Mouse (Mus musculus): ENCODE data around the gene Anxa9. TPM values are rescaled to one million over a fixed set of nuclear protein-coding genes. Genes with fewer than 3 reads are reported as not detected.

Anxa9 gene
- polyA plus RNA-seq, 1 experiment from 2014 or later: 1.1 TPM

DNA sequence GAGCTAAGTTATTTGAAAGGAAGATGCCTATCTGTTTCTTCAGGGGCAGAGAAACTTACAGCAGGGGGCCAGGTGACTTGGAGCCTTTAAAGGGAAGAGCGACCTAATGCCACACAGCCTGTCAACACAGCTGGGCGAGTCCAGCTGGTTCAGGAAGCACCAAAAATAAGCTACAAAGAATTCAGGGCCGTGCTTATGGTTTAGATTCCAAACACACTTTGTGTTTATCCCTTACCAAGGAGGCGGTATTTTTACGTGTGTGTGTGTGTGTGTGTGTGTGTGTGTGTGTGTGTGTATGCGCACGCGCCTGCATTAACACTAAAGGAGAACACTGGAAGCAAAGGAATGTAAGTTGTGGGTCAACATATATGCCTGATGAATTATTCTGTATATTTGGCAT is 26.2 kb downstream of the Anxa9 start:
- peak overlapping the region; percentile 98 for H3K27ac ChIP-seq
- no peak for ATAC-seq (ENCODE audit: low FRiP score)

DNA sequence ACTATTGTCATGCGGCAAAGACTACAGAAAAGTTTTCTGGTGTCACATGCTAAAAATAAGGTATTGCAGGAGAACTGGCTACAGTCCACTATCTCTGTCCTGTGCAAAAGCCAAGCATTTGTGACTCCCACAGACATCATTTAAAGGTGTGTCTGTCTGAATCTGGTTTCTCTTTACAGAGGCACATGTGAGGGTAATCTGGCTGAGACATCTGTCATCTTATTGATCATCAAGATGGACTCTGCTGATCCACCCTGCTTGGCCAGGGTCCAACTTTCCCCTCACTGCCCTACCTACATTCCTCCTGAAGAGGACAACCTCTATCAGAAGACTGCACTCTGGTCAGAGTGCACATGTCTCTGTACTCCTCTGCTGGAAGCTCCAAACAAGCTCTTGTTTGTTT is 29.8 kb downstream of the Anxa9 start:
- H3K4me3 ChIP-seq: no peak overlapping the region
- no peak overlapping the region for H3K4me2 ChIP-seq (replicated peaks)
- peaks cover 7% of the 10 kb centered on the region; the same call in 1 of the 2 replicates for H3K36me3 ChIP-seq
- no peak for ATAC-seq (ENCODE audit: low FRiP score)
- peaks cover 10% of the 10 kb centered on the region; the same call in 1 of the 2 replicates for H3K4me1 ChIP-seq
- H3K27ac ChIP-seq: no peak overlapping the region
- no peak overlapping the region for H3K9ac ChIP-seq
- 100% methylated on average over 1 of the region's 1 CpGs for WGBS
- H3K9me3 ChIP-seq (replicated peaks): no peaks in the 10 kb centered on the region
- H3K27me3 ChIP-seq: no peaks in the 10 kb centered on the region

More for the DNA sequence above, 26.2 kb downstream of the Anxa9 start:
- H3K27me3 ChIP-seq: no peaks in the 10 kb centered on the region
- WGBS: 30% methylated on average over 8 of the region's 8 CpGs
- H3K4me2 ChIP-seq (replicated peaks): peak overlapping the region; percentile 68
- H3K36me3 ChIP-seq: no peaks in the 10 kb centered on the region
- H3K4me3 ChIP-seq: peak overlapping the region; percentile 69
- peak overlapping the region; percentile 84 for H3K9ac ChIP-seq
- no peaks in the 10 kb centered on the region for H3K9me3 ChIP-seq (replicated peaks)
- peaks cover 27% of the 10 kb centered on the region for H3K4me1 ChIP-seq

DNA sequence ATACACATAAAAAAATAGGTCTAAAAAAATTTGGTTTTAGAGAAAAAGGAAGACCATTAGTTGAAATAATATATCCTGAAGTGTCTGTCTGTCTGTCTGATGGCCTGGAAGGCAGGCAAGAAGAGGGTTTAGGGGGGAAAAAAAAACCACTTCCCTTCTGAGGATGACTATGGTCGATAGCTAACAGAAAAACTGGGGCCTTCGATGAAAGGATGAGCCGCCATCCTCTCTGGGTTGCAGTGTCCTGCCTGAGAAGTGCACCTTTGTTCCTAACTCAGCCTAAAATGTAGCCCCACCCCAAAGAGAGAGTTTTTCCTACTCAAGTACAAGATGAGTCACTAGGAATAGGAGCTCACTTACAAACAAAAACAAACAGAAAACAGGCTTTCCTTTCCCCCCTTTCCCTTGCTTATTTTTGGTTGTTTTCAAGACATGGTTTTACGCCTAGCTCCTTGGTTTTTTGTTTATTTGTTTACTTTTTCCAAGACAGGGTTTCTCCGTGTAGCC is 30.5 kb downstream of the Anxa9 start:
- no peak overlapping the region for H3K9ac ChIP-seq
- H3K4me1 ChIP-seq: peaks cover 10% of the 10 kb centered on the region; the same call in 1 of the 2 replicates
- H3K27me3 ChIP-seq: no peaks in the 10 kb centered on the region
- H3K27ac ChIP-seq: no peak overlapping the region
- 88% methylated on average over 5 of the region's 5 CpGs for WGBS
- peaks cover 7% of the 10 kb centered on the region; the same call in 1 of the 2 replicates for H3K36me3 ChIP-seq
- no peak overlapping the region for H3K4me3 ChIP-seq
- ATAC-seq (ENCODE audit: low FRiP score): no peak
- no peak overlapping the region for H3K4me2 ChIP-seq (replicated peaks)
- no peaks in the 10 kb centered on the region for H3K9me3 ChIP-seq (replicated peaks)

DNA sequence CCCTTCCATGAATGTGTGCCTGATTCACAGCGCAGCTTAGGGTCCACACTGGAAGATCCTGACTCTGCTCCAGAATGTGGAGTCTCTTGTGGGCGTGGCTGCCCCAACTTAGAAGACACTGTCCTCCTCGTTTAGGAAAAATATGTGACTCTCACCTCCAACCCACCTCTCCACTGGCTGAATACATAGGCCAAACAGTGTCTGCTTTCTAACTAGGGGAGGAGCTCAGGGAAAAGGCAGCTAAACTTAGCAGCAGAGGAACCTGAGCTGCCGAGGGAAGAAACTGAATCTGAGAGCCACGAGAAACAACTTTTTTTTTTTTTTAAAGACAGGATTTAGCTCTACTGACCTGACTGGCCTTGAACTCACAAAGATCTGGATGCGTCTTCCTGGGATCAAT is 31.8 kb downstream of the Anxa9 start:
- Histone ChIP-seq H3K36me3 (peaks cover 7% of the 10 kb centered on the region; the same call in 1 of the 2 replicates), H3K4me2 (replicated peaks) (no peak overlapping the region), H3K9ac (no peak overlapping the region), H3K4me3 (no peak overlapping the region), H3K27me3 (no peaks in the 10 kb centered on the region), H3K27ac (no peak overlapping the region), H3K9me3 (replicated peaks) (no peaks in the 10 kb centered on the region), H3K4me1 (0 out of 2 replicates have a peak, but pooled peaks cover 5% of the 10 kb centered on the region)
- no peak for ATAC-seq (ENCODE audit: low FRiP score)
- 86% methylated on average over 6 of the region's 6 CpGs for WGBS

DNA sequence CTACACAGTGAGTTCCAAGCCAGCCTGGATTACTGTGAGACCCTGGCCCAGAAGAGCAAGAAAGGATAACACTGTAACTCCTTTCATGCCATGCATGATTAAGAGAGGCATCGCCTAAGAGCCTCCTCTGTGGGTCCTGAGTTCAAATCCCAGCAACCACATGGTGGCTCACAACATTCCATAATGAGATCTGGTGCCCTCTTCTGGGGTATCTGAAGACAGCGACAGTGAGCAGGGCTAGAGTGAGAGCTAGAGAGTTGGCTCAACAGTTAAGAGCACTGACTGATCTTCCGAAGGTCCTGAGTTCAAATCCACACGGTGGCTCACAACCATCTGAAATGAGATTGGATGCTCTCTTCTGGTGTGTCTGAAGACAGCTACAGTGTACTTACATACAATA is 32.5 kb downstream of the Anxa9 start:
- no peak overlapping the region for H3K27ac ChIP-seq
- H3K4me2 ChIP-seq (replicated peaks): no peak overlapping the region
- H3K36me3 ChIP-seq: peaks cover 7% of the 10 kb centered on the region; the same call in 1 of the 2 replicates
- no peaks in the 10 kb centered on the region for H3K27me3 ChIP-seq
- no peak overlapping the region for H3K9ac ChIP-seq
- 0 out of 2 replicates have a peak, but pooled peaks cover under 1% of the 10 kb centered on the region for H3K4me1 ChIP-seq
- WGBS: 91% methylated on average over 4 of the region's 4 CpGs
- no peak for ATAC-seq (ENCODE audit: low FRiP score)
- no peaks in the 10 kb centered on the region for H3K9me3 ChIP-seq (replicated peaks)
- H3K4me3 ChIP-seq: no peak overlapping the region

DNA sequence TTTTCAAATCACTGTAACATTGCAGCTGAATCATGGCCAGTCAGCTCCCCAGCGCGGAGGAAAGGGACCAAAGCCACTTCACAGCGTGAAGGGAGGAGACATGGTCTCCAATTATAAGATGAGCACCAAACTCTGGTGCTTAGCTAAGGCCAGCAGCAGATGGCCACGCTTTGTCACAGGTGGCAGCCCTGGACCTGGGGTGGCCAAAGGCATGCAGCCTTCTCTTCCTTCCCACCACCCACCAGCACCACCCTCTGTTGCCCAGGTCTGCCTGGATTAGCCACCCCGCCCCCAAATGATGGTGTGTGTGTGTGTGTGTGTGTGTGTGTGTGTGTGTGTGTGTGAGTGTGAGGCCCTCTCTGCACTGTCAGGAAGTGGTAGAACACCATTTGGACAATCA is 33.5 kb downstream of the Anxa9 start:
- H3K9ac ChIP-seq: no peak overlapping the region
- H3K27ac ChIP-seq: no peak overlapping the region
- H3K4me1 ChIP-seq: no peaks in the 10 kb centered on the region
- H3K4me2 ChIP-seq (replicated peaks): no peak overlapping the region
- peaks cover 7% of the 10 kb centered on the region; the same call in 1 of the 2 replicates for H3K36me3 ChIP-seq
- H3K9me3 ChIP-seq (replicated peaks): no peaks in the 10 kb centered on the region
- no peak overlapping the region for H3K4me3 ChIP-seq
- 96% methylated on average over 5 of the region's 5 CpGs for WGBS
- no peak for ATAC-seq (ENCODE audit: low FRiP score)
- no peaks in the 10 kb centered on the region for H3K27me3 ChIP-seq

DNA sequence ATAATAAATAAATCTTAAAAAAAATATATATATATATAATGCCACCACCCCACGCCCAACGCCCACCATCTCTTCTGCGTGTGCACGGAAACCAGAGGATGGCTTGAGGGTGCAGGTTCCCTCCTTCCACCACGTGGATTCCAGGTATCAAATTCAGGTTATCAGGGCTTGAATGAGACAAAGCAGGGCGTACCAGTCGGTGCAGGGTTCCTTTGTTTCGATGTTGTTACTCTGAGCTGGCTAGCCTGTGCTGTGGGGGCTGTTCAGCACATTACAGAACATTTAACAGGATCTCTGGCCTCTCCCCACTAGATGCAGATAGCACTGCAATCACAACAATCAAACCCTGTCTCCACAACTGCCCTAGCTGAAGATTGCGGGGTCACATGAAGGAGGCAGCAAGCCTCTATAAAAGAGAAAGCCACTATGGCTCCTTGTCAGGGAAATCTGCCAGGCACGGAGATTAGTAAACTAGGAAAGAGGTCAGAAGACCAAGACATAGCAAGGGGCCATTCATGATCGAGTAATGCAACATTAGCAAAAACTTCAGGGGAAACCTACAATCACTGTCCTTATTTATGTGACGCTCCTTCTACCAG is 36.1 kb downstream of the Anxa9 start:
- Histone ChIP-seq H3K36me3 (peaks cover 22% of the 10 kb centered on the region), H3K27ac (no peak overlapping the region), H3K4me2 (replicated peaks) (no peak overlapping the region), H3K27me3 (no peaks in the 10 kb centered on the region), H3K9me3 (replicated peaks) (no peaks in the 10 kb centered on the region), H3K4me1 (no peaks in the 10 kb centered on the region), H3K9ac (no peak overlapping the region), H3K4me3 (no peak overlapping the region)
- ATAC-seq (ENCODE audit: low FRiP score): no peak
- WGBS: 89% methylated on average over 12 of the region's 12 CpGs

DNA sequence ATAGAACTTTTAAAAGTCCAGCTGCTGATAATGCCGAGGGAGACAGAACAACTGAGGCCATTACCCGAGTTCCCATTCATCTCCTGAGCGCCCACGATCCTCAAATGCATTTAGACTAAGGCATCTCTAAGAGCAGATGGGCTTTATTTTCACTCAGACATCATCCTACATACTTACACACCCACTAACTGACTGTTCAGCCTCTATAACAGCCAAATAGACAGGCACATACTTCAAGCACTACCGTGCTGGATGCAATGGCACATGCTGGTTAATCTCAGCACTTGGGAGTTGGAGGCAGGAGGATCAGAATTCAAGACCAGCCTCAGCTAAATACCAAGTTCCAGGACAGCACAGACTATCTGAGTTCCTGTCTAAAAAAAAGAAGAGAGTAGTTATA is 37.2 kb downstream of the Anxa9 start:
- Histone ChIP-seq H3K4me1 (no peaks in the 10 kb centered on the region), H3K27ac (no peak overlapping the region), H3K4me2 (replicated peaks) (no peak overlapping the region), H3K27me3 (no peaks in the 10 kb centered on the region), H3K36me3 (peaks cover 25% of the 10 kb centered on the region), H3K4me3 (no peak overlapping the region), H3K9ac (no peak overlapping the region), H3K9me3 (replicated peaks) (no peaks in the 10 kb centered on the region)
- 88% methylated on average over 5 of the region's 5 CpGs for WGBS
- ATAC-seq (ENCODE audit: low FRiP score): no peak

DNA sequence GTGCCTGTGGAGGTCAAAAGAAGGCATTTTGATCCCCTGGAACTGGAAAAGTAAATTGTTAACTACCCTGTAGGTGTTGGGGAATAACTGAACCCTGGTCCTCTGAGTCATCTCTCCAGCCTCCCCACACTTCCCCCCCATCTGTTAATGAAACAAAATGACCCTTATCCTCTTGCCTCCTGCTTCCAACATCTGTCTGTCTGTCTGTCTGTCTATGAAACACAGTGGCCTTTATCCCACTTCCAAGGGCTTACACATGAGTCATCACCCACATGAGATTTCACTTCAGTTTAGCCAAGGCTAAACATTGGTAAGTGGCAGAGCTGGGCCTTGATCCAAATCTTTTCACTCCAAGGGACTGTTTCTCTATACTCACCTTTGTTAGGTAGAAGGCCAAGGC is 39.1 kb downstream of the Anxa9 start:
- no peaks in the 10 kb centered on the region for H3K4me1 ChIP-seq

DNA sequence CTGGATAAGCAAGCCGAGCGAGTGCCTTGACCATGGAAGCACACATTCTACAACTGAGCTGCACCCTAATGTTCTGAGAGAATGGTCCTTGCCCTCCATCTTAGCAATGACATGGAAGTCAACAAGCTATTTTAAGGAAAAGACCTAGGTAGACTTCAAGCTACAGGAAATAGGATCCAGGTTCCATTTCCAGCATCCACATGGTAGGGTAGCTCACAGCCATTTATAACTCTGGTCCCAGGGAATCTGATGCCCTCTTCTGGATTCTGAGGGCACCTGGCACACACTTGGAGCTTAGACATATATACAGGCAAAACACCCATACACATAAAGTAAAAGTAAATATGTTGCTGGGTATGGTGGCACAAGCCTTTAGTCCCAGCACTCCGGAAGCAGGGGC is 40.9 kb downstream of the Anxa9 start:
- Histone ChIP-seq H3K9me3 (replicated peaks) (no peaks in the 10 kb centered on the region), H3K36me3 (peaks cover 40% of the 10 kb centered on the region), H3K9ac (no peak overlapping the region), H3K27me3 (no peaks in the 10 kb centered on the region), H3K4me3 (no peak overlapping the region), H3K4me2 (replicated peaks) (no peak overlapping the region), H3K4me1 (no peaks in the 10 kb centered on the region), H3K27ac (no peak overlapping the region)
- no peak for ATAC-seq (ENCODE audit: low FRiP score)
- 94% methylated on average over 3 of the region's 3 CpGs for WGBS

More for the DNA sequence above, 39.1 kb downstream of the Anxa9 start:
- H3K4me2 ChIP-seq (replicated peaks): no peak overlapping the region
- H3K4me3 ChIP-seq: no peak overlapping the region
- no peak for ATAC-seq (ENCODE audit: low FRiP score)
- H3K27ac ChIP-seq: no peak overlapping the region
- peaks cover 35% of the 10 kb centered on the region for H3K36me3 ChIP-seq
- no peaks in the 10 kb centered on the region for H3K9me3 ChIP-seq (replicated peaks)
- no peaks in the 10 kb centered on the region for H3K27me3 ChIP-seq
- H3K9ac ChIP-seq: no peak overlapping the region

DNA sequence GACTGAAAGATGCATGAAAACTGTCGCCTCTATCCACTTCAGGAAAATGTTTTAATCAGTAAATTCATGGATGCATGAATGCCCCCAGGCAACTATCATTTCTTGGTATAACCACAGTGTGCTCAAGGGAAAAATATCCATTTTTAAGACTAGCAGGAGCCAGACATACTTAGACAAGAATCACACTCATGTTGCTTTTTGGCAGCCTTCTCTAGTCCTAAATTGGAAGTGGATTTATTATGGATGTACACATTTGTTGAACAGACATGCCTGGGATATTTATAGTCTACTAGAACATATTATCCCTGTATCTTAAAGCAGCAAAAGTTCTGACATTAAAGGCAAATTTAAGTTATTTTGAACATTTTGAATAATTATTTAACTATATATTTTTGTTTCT is 42.3 kb downstream of the Anxa9 start:
- 79% methylated on average over 1 of the region's 1 CpGs for WGBS

DNA sequence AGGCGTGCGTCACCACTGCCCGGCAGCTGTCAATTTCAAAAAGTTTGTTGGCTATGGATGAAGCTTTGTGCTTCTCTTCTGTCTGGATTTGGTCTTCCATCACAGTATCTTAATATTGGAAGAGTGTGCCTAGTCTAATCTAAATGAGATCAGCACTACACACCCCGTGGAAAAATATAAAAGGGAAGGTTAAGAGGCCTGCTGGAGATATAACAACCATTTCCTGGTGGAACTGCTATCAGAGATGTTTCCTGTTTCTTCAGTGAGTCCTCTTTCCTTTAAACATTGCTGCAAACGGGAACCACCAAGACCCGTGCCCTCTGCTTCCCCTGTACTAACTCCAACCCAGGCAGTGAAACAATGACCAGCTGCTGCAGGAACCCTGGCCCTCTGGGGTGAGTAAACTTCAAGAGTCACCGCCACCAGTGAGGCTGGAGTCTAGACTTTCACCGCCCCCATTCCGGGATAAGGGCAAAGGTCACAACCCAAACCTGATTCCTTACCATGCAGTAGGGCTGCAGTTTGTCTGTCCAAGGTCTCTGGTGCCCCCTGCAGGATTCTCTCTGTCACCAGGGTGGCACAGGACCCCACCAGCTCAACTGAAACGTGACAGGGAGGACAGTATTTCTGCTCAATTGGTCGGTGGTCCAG is 43.8 kb downstream of the Anxa9 start:
- Histone ChIP-seq H3K4me3 (no peak overlapping the region), H3K9ac (no peak overlapping the region), H3K27ac (no peak overlapping the region), H3K36me3 (peaks cover 63% of the 10 kb centered on the region), H3K9me3 (replicated peaks) (no peaks in the 10 kb centered on the region), H3K27me3 (no peaks in the 10 kb centered on the region), H3K4me1 (no peaks in the 10 kb centered on the region), H3K4me2 (replicated peaks) (no peak overlapping the region)
- no peak; the same call in 1 of the 2 replicates for ATAC-seq (ENCODE audit: low FRiP score)
- WGBS: 50% methylated on average over 11 of the region's 11 CpGs

More for the DNA sequence above, 42.3 kb downstream of the Anxa9 start:
- H3K4me2 ChIP-seq (replicated peaks): no peak overlapping the region
- no peak for ATAC-seq (ENCODE audit: low FRiP score)
- H3K9me3 ChIP-seq (replicated peaks): no peaks in the 10 kb centered on the region
- H3K9ac ChIP-seq: no peak overlapping the region
- peaks cover 50% of the 10 kb centered on the region for H3K36me3 ChIP-seq
- no peak overlapping the region for H3K4me3 ChIP-seq
- H3K27ac ChIP-seq: no peak overlapping the region
- H3K4me1 ChIP-seq: no peaks in the 10 kb centered on the region
- H3K27me3 ChIP-seq: no peaks in the 10 kb centered on the region

DNA sequence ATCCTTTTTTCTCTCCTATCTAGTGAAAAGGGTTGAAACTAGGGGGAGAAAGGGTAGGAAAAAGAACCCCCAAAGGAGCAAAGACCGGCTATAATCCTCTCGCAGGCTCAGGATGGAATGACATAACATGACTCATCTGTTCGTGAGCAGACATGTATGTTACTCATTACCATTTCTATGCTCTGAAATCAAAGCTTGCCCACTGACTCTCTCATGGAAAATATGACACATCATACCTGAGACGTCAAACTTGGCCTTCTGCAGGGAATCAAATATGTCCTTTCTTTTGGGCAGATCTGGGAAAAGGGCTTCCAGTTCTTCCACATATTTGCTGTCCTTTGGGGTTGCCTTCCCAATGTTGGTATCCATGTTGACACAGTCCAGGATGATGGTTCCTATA is 45.0 kb downstream of the Anxa9 start:
- WGBS: 89% methylated on average over 4 of the region's 4 CpGs
- Histone ChIP-seq H3K4me1 (no peaks in the 10 kb centered on the region), H3K9ac (no peak overlapping the region), H3K36me3 (peaks cover 64% of the 10 kb centered on the region), H3K4me2 (replicated peaks) (no peak overlapping the region), H3K27me3 (no peaks in the 10 kb centered on the region), H3K9me3 (replicated peaks) (no peaks in the 10 kb centered on the region), H3K27ac (no peak overlapping the region), H3K4me3 (no peak overlapping the region)
- ATAC-seq (ENCODE audit: low FRiP score): no peak

Data from hindbrain, embryonic 12.5 days (tissue).